Mouse (Mus musculus): ENCODE measurements around the gene Unk.

DNA sequence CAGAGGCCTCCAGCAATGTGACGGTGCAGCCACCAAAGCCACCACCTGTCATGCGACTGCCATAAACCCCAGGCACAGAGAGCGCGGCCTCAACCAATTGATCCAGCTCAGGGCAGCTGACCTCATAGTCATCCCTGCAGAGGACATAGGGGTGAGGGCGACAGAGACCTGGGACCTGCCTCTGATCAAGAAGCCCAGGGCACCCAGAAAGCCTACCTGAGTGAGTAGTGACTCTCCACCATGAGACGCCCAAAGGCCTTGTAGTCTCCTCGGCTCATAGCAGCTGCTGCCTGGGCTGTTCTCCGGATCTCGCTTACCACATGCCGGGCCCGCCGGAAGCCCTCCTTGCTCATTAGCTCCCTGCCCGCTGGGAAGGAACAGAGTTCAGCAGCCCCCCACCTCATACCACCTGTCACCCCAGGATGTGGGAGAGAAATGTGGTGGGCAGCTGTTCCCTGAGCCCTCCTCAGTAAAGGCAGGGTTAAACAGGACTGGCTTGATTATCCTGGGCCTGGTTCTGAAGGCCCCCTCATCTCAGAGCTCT lies 21.2 kb upstream of the Unk start:
- no peak for TF ChIP-seq CTCF (IDR thresholded peaks at IDR 0.05; ENCODE audit: low read depth, low read length)
- no peak for TF ChIP-seq POLR2A (IDR thresholded peaks at IDR 0.05; ENCODE audit: insufficient read depth, low read length)
- no peak for TF ChIP-seq EP300 (IDR thresholded peaks at IDR 0.05; ENCODE audit: insufficient read depth, low read depth, low read length)
